Mouse (Mus musculus): ENCODE measurements around the gene Abcc5. TPM values are rescaled to one million over a fixed set of nuclear protein-coding genes. Genes with fewer than 3 reads are reported as not detected.

Gene Abcc5
- polyA plus RNA-seq, 1 experiment from 2014 or later: 143 TPM

- 91% methylated on average over 5 of the region's 5 CpGs for whole genome bisulfite sequencing
- no peak for ATAC-seq (ENCODE audit: low FRiP score)
- H3K9ac ChIP-seq: no peak overlapping the region
- no peaks in the 10 kb centered on the region for H3K27me3 ChIP-seq
- no peak overlapping the region for H3K4me3 ChIP-seq
- H3K27ac ChIP-seq: no peak overlapping the region
- peaks cover 32% of the 10 kb centered on the region for H3K36me3 ChIP-seq
- no peaks in the 10 kb centered on the region for H3K4me1 ChIP-seq
- no peak overlapping the region for H3K4me2 ChIP-seq (replicated peaks)
- H3K9me3 ChIP-seq (replicated peaks): no peaks in the 10 kb centered on the region
Measured at GRCm38 (mm10) chr16:20328306-20328705, 97.9 kb downstream of the Abcc5 start.

- no peaks in the 10 kb centered on the region for H3K27me3 ChIP-seq
- 72% methylated on average over 5 of the region's 5 CpGs for WGBS
- H3K27ac ChIP-seq: no peak within 1 kb of the TSS
- no peak within 1 kb of the TSS for H3K4me2 ChIP-seq (replicated peaks)
- peaks cover 9% of the 10 kb centered on the region for H3K36me3 ChIP-seq
- no peaks in the 10 kb centered on the region for H3K9me3 ChIP-seq (replicated peaks)
- ATAC-seq (ENCODE audit: low FRiP score): no peak
- H3K4me3 ChIP-seq: no peak within 1 kb of the TSS
- no peak within 1 kb of the TSS for H3K9ac ChIP-seq
- H3K4me1 ChIP-seq: no peaks in the 10 kb centered on the region
Measured at GRCm38 (mm10) chr16:20325286-20325685, 100.9 kb downstream of the Abcc5 start, which contains the start of gene Cyp2ab1. Cyp2ab1 (minus strand) TSS chr16:20325404.

GRCm38 (mm10) chr16:20323907-20324306 is 102.3 kb downstream of the Abcc5 start:
- Histone ChIP-seq H3K4me1 (no peaks in the 10 kb centered on the region), H3K36me3 (no peaks in the 10 kb centered on the region; the same call in 1 of the 2 replicates), H3K9me3 (replicated peaks) (no peaks in the 10 kb centered on the region), H3K4me3 (no peak overlapping the region), H3K9ac (no peak overlapping the region), H3K4me2 (replicated peaks) (no peak overlapping the region), H3K27me3 (no peaks in the 10 kb centered on the region), H3K27ac (no peak overlapping the region)
- WGBS: 85% methylated on average over 5 of the region's 5 CpGs
- no peak for ATAC-seq (ENCODE audit: low FRiP score)

GRCm38 (mm10) chr16:20322274-20322673 is 103.9 kb downstream of the Abcc5 start:
- H3K4me1 ChIP-seq: no peaks in the 10 kb centered on the region
- H3K9me3 ChIP-seq (replicated peaks): no peaks in the 10 kb centered on the region
- H3K27me3 ChIP-seq: no peaks in the 10 kb centered on the region
- H3K4me2 ChIP-seq (replicated peaks): no peak overlapping the region
- H3K27ac ChIP-seq: no peak overlapping the region
- WGBS: 93% methylated on average over 4 of the region's 4 CpGs
- no peak overlapping the region for H3K9ac ChIP-seq
- ATAC-seq (ENCODE audit: low FRiP score): no peak
- H3K4me3 ChIP-seq: no peak overlapping the region
- no peaks in the 10 kb centered on the region for H3K36me3 ChIP-seq

GRCm38 (mm10) chr16:20316770-20317169 is 109.4 kb downstream of the Abcc5 start:
- Histone ChIP-seq H3K9ac (no peak overlapping the region), H3K36me3 (no peaks in the 10 kb centered on the region), H3K9me3 (replicated peaks) (no peaks in the 10 kb centered on the region), H3K27ac (no peak overlapping the region), H3K27me3 (no peaks in the 10 kb centered on the region), H3K4me1 (no peaks in the 10 kb centered on the region), H3K4me2 (replicated peaks) (no peak overlapping the region), H3K4me3 (no peak overlapping the region)
- no peak for ATAC-seq (ENCODE audit: low FRiP score)
- WGBS: 82% methylated on average over 6 of the region's 6 CpGs

- no peaks in the 10 kb centered on the region for H3K4me1 ChIP-seq
- no peak overlapping the region for H3K4me2 ChIP-seq (replicated peaks)
- no peak overlapping the region for H3K4me3 ChIP-seq
- H3K9me3 ChIP-seq (replicated peaks): no peaks in the 10 kb centered on the region
- H3K27ac ChIP-seq: no peak overlapping the region
- WGBS: 91% methylated on average over 4 of the region's 4 CpGs
- no peak for ATAC-seq (ENCODE audit: low FRiP score)
- H3K9ac ChIP-seq: no peak overlapping the region
- no peaks in the 10 kb centered on the region for H3K36me3 ChIP-seq
- no peaks in the 10 kb centered on the region for H3K27me3 ChIP-seq
Measured at GRCm38 (mm10) chr16:20315266-20315665, 110.9 kb downstream of the Abcc5 start.

GRCm38 (mm10) chr16:20312272-20312671 is 113.9 kb downstream of the Abcc5 start:
- no peaks in the 10 kb centered on the region for H3K9me3 ChIP-seq (replicated peaks)

GRCm38 (mm10) chr16:20301770-20302649 is 124.2 kb downstream of the Abcc5 start, which contains the start of gene Parl:
Parl (minus strand) TSS chr16:20302387.
- H3K4me3 ChIP-seq: peak within 1 kb of the TSS; percentile 91
- peak within 1 kb of the TSS; percentile 72 for H3K4me2 ChIP-seq (replicated peaks)
- peak; percentile 90 for ATAC-seq (ENCODE audit: low FRiP score)
- H3K27me3 ChIP-seq: no peaks in the 10 kb centered on the region
- H3K36me3 ChIP-seq: peaks cover 11% of the 10 kb centered on the region
- H3K9ac ChIP-seq: peak within 1 kb of the TSS; percentile 82
- H3K27ac ChIP-seq: peak within 1 kb of the TSS; percentile 80
- H3K9me3 ChIP-seq (replicated peaks): no peaks in the 10 kb centered on the region
- under 1% methylated on average over 52 of the region's 52 CpGs for WGBS
- H3K4me1 ChIP-seq: peaks cover 15% of the 10 kb centered on the region

More at GRCm38 (mm10) chr16:20312272-20312671, 113.9 kb downstream of the Abcc5 start:
- H3K27ac ChIP-seq: no peak overlapping the region
- no peak overlapping the region for H3K4me3 ChIP-seq
- H3K4me1 ChIP-seq: no peaks in the 10 kb centered on the region
- no peaks in the 10 kb centered on the region for H3K36me3 ChIP-seq
- WGBS: 72% methylated on average over 14 of the region's 14 CpGs
- H3K9ac ChIP-seq: no peak overlapping the region
- ATAC-seq (ENCODE audit: low FRiP score): no peak; the same call in 1 of the 2 replicates
- H3K27me3 ChIP-seq: no peaks in the 10 kb centered on the region
- H3K4me2 ChIP-seq (replicated peaks): no peak overlapping the region

- ATAC-seq (ENCODE audit: low FRiP score): no peak
- no peak overlapping the region for H3K4me3 ChIP-seq
- H3K27ac ChIP-seq: no peak overlapping the region
- no peaks in the 10 kb centered on the region for H3K27me3 ChIP-seq
- H3K4me1 ChIP-seq: peaks cover 15% of the 10 kb centered on the region
- H3K9ac ChIP-seq: peak overlapping the region; percentile 13; the same call in 1 of the 2 replicates
- no peaks in the 10 kb centered on the region for H3K9me3 ChIP-seq (replicated peaks)
- 0 out of 2 replicates have a peak overlapping the region, but pooled peaks have one; percentile 13 for H3K4me2 ChIP-seq (replicated peaks)
- WGBS: 90% methylated on average over 2 of the region's 2 CpGs
- H3K36me3 ChIP-seq: peaks cover 28% of the 10 kb centered on the region
Measured at GRCm38 (mm10) chr16:20300076-20300475, 126.1 kb downstream of the Abcc5 start.

Other genes with a start within 250 kb of the Abcc5 start
- gene Map6d1, start 185.0 kb downstream of the Abcc5 start, polyA plus RNA-seq (2016; fragmentation: Nextera tagmentation; extraction: Ambion mirVana): 2.0 and 2.1 TPM in 2 replicates
- gene Parl, start 124.0 kb downstream of the Abcc5 start, polyA plus RNA-seq (2016; fragmentation: Nextera tagmentation; extraction: Ambion mirVana): 80.9 and 85.5 TPM in 2 replicates
- not detected in 2 replicates for gene Cyp2ab1, start 101.0 kb downstream of the Abcc5 start, polyA plus RNA-seq (2016; fragmentation: Nextera tagmentation; extraction: Ambion mirVana)
- 118 and 127 TPM in 2 replicates for gene Eif2b5, start 72.4 kb upstream of the Abcc5 start, polyA plus RNA-seq (2016; fragmentation: Nextera tagmentation; extraction: Ambion mirVana)
- 51.6 and 60.5 TPM in 2 replicates for gene Dvl3, start 90.6 kb upstream of the Abcc5 start, polyA plus RNA-seq (2016; fragmentation: Nextera tagmentation; extraction: Ambion mirVana)
- 901 and 915 TPM in 2 replicates for gene Ap2m1, start 109.1 kb upstream of the Abcc5 start, polyA plus RNA-seq (2016; fragmentation: Nextera tagmentation; extraction: Ambion mirVana)
- 72.7 and 76.2 TPM in 2 replicates for gene Abcf3, start 122.2 kb upstream of the Abcc5 start, polyA plus RNA-seq (2016; fragmentation: Nextera tagmentation; extraction: Ambion mirVana)
- 8.8 and 11.0 TPM in 2 replicates for gene Vwa5b2, start 163.1 kb upstream of the Abcc5 start, polyA plus RNA-seq (2016; fragmentation: Nextera tagmentation; extraction: Ambion mirVana)
- gene Eef1akmt4, start 185.2 kb upstream of the Abcc5 start, polyA plus RNA-seq (2016; fragmentation: Nextera tagmentation; extraction: Ambion mirVana): 16.6 and 20.1 TPM in 2 replicates
- gene Gm49333, start 185.2 kb upstream of the Abcc5 start, polyA plus RNA-seq (2016; fragmentation: Nextera tagmentation; extraction: Ambion mirVana): 0.20 TPM in 1 of 2 replicates, not detected in the other
- gene Alg3, start 185.3 kb upstream of the Abcc5 start, polyA plus RNA-seq (2016; fragmentation: Nextera tagmentation; extraction: Ambion mirVana): 40.0 and 42.6 TPM in 2 replicates
- 9.1 TPM in 2 replicates for gene Camk2n2, start 194.9 kb upstream of the Abcc5 start, polyA plus RNA-seq (2016; fragmentation: Nextera tagmentation; extraction: Ambion mirVana)
- gene Ece2, start 203.4 kb upstream of the Abcc5 start, polyA plus RNA-seq (2016; fragmentation: Nextera tagmentation; extraction: Ambion mirVana): 7.7 and 10.2 TPM in 2 replicates
- 397 and 411 TPM in 2 replicates for gene Psmd2, start 225.3 kb upstream of the Abcc5 start, polyA plus RNA-seq (2016; fragmentation: Nextera tagmentation; extraction: Ambion mirVana)
- 197 and 200 TPM in 2 replicates for gene Eif4g1, start 241.9 kb upstream of the Abcc5 start, polyA plus RNA-seq (2016; fragmentation: Nextera tagmentation; extraction: Ambion mirVana)